In genomic region chr17:72672010-72672409, GRCm38 (mm10) we compare ENCODE assay signal across 29 mouse cellular contexts.
DNase-seq lines count a peak whose midpoint lies in the region; ATAC-seq and TF ChIP-seq lines count a peak whose summit lies in the region.
"Had no signal": no experiment of that assay in that cellular context is flagged by ENCODE, and none has a peak within 500 bp of the region (broad histone marks: within the 10 kb centered on the region; RNA-seq: fewer than 3 reads in every experiment).

No protein-coding gene starts in this region.

- intact Hi-C loops in left cerebral cortex, postnatal 4 days (cut with DNase I), result no loop called here

- no peak for TF ChIP-seq POLR2A in kidney, adult 2 months (IDR thresholded peaks at IDR 0.05; ENCODE audit: low read depth, low read length)

- H3K9me3 ChIP-seq in forebrain, embryonic 15.5 days, result no peaks in the 10 kb centered on the region
- H3K9me3 ChIP-seq: forebrain, embryonic 12.5 days; heart, embryonic 15.5 days; hindbrain, embryonic 12.5 days; intestine, embryonic 15.5 days; limb, embryonic 13.5 days; lung, embryonic 15.5 days; midbrain, embryonic 10.5 days; midbrain, embryonic 15.5 days; neural tube, embryonic 15.5 days; stomach, embryonic 15.5 days had no signal

- no peak overlapping the region for H3K27ac ChIP-seq in forebrain, embryonic 15.5 days (replicated peaks)
- no peak overlapping the region for H3K27ac ChIP-seq in kidney, adult 2 months (ENCODE audit: insufficient read depth, low read depth, low read length)
- H3K27ac ChIP-seq: forebrain, embryonic 12.5 days; heart, embryonic 15.5 days; hindbrain, embryonic 12.5 days; hindbrain, postnatal 0 days; intestine, embryonic 15.5 days; limb, embryonic 13.5 days; lung, embryonic 15.5 days; midbrain, embryonic 10.5 days; midbrain, embryonic 15.5 days; neural tube, embryonic 15.5 days; stomach, embryonic 15.5 days had no signal

- H3K4me3 ChIP-seq in forebrain, embryonic 15.5 days, result no peak overlapping the region
- no peak overlapping the region for H3K4me3 ChIP-seq in kidney, adult 2 months (ENCODE audit: insufficient read depth, low read depth, low read length)
- H3K4me3 ChIP-seq: erythroblast, embryonic 14.5 days; forebrain, embryonic 12.5 days; heart, embryonic 15.5 days; hindbrain, embryonic 12.5 days; intestine, embryonic 15.5 days; limb, embryonic 13.5 days; lung, embryonic 15.5 days; midbrain, embryonic 10.5 days; midbrain, embryonic 15.5 days; neural tube, embryonic 15.5 days; stomach, embryonic 15.5 days had no signal

- no peak for ATAC-seq in forebrain, embryonic 15.5 days (replicated peaks)
- ATAC-seq: hindbrain, postnatal 0 days; intestine, embryonic 15.5 days; midbrain, embryonic 15.5 days; Patski had no signal

- no peaks in the 10 kb centered on the region for H3K27me3 ChIP-seq in forebrain, embryonic 15.5 days
- H3K27me3 ChIP-seq in kidney, adult 2 months (replicated peaks; ENCODE audit: control insufficient read depth, insufficient read depth, low read length), result no peaks in the 10 kb centered on the region; the same call in 1 of the 2 replicates
- H3K27me3 ChIP-seq: forebrain, embryonic 12.5 days; heart, embryonic 15.5 days; hindbrain, embryonic 12.5 days; intestine, embryonic 15.5 days; limb, embryonic 13.5 days; lung, embryonic 15.5 days; midbrain, embryonic 15.5 days; neural tube, embryonic 15.5 days; stomach, embryonic 15.5 days had no signal

- TF ChIP-seq CTCF in kidney, adult 2 months (conservative IDR thresholded peaks at IDR 0.05; ENCODE audit: insufficient read depth, insufficient read length, low read depth, low read length), result no peak

- no peaks in the 10 kb centered on the region for H3K36me3 ChIP-seq in forebrain, embryonic 15.5 days
- H3K36me3 ChIP-seq in kidney, adult 2 months (ENCODE audit: control insufficient read depth, insufficient read depth, low read length), result no peaks in the 10 kb centered on the region
- H3K36me3 ChIP-seq: forebrain, embryonic 12.5 days; heart, embryonic 15.5 days; hindbrain, embryonic 12.5 days; intestine, embryonic 15.5 days; limb, embryonic 13.5 days; lung, embryonic 15.5 days; midbrain, embryonic 10.5 days; midbrain, embryonic 15.5 days; neural tube, embryonic 15.5 days; stomach, embryonic 15.5 days had no signal

- WGBS in forebrain, embryonic 15.5 days, result 70% methylated on average over 3 of the region's 3 CpGs
- WGBS in kidney, adult 2 months, result 55% methylated on average over 3 of the region's 3 CpGs

- H3K4me2 ChIP-seq in forebrain, embryonic 15.5 days (replicated peaks), result no peak overlapping the region
- H3K4me2 ChIP-seq: forebrain, embryonic 12.5 days; heart, embryonic 15.5 days; hindbrain, embryonic 12.5 days; intestine, embryonic 15.5 days; limb, embryonic 13.5 days; liver, embryonic 11.5 days; lung, embryonic 15.5 days; midbrain, embryonic 15.5 days; neural tube, embryonic 15.5 days; stomach, embryonic 15.5 days had no signal

- no peak overlapping the region for H3K9ac ChIP-seq in forebrain, embryonic 15.5 days (replicated peaks)
- H3K9ac ChIP-seq: forebrain, embryonic 12.5 days; heart, embryonic 15.5 days; hindbrain, embryonic 12.5 days; intestine, embryonic 15.5 days; limb, embryonic 13.5 days; lung, embryonic 15.5 days; midbrain, embryonic 15.5 days; neural tube, embryonic 15.5 days; stomach, embryonic 15.5 days had no signal

- DNase-seq in left cerebral cortex, adult 11 months (ENCODE audit: low spot score), result peak; percentile 9
- no peak for DNase-seq in left cerebral cortex, postnatal 4 days
- peak; percentile 30 to 50 for DNase-seq in frontal cortex, postnatal 36 days (ENCODE audit: low spot score in 2 of 2)
- DNase-seq in right cerebral cortex, adult 2 months (ENCODE audit: low spot score in 2 of 2), result peak; percentile 49 to 50
- DNase-seq in kidney, adult 2 months, result no peak
- DNase-seq in adrenal gland, postnatal 4 days (ENCODE audit: low spot score in 2 of 2), result no peak
- DNase-seq: adrenal gland, postnatal 10 days; cerebellum, adult 2 months; cerebellum, postnatal 14 days; heart, postnatal 36 days; kidney, adult 9 months; kidney, postnatal 10 days; retina, postnatal 1 day; thymus, postnatal 14 days had no signal

- no peaks in the 10 kb centered on the region for H3K4me1 ChIP-seq in forebrain, embryonic 15.5 days
- H3K4me1 ChIP-seq in kidney, adult 2 months (ENCODE audit: control insufficient read depth, insufficient read depth, low read length), result peaks cover 2% of the 10 kb centered on the region; the same call in 1 of the 2 replicates
- H3K4me1 ChIP-seq: forebrain, embryonic 12.5 days; heart, embryonic 15.5 days; hindbrain, embryonic 12.5 days; intestine, embryonic 15.5 days; limb, embryonic 13.5 days; lung, embryonic 15.5 days; midbrain, embryonic 10.5 days; midbrain, embryonic 15.5 days; neural tube, embryonic 15.5 days; stomach, embryonic 15.5 days had no signal

Comparison
In these comparisons a context has a peak if more than half of its experiments do, and no peak if none do; other contexts are left out.
1. DNase-seq: peak in left cerebral cortex, adult 11 months (single experiment), frontal cortex, postnatal 36 days (2 of 2) and right cerebral cortex, adult 2 months (2 of 2); none in left cerebral cortex, postnatal 4 days (single experiment), kidney, adult 2 months (single experiment) and adrenal gland, postnatal 4 days (0 of 2).